Mouse (Mus musculus): Measurements from ENCODE around the gene Sult6b1. TPM values are rescaled to one million over a fixed set of nuclear protein-coding genes. Genes with fewer than 3 reads are reported as not detected.

Sult6b1 gene
- polyA plus RNA-seq, 1 experiment from 2014 or later, result 0.11 TPM

DNA sequence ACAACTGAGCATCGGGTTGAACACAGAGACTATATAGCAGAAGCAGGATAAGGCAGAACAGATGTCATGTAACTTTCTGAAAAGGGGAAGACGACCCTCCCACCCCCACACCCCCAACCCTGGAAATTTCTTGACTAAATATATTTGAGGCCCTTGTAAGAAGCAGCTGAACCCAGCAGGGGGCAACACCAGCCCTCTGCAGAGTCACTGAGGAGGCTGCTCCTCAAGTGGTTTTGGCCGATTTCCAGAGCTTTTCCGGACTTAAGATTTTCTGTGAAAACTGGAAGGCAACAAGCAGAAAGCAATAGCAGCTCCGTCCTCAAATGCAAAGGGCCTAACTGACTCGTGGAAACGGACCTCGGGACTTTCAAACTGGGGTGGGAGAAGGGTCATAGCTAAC is 11.4 kb downstream of the Sult6b1 start:
- Histone ChIP-seq H3K27ac (ENCODE audit: low read depth, low read length) (no peak overlapping the region), H3K4me2 (ENCODE audit: low read depth) (no peak overlapping the region), H3K36me3 (ENCODE audit: control insufficient read depth, insufficient read depth, low read length) (no peaks in the 10 kb centered on the region), H3K9me3 (ENCODE audit: control insufficient read depth, low read length) (no peaks in the 10 kb centered on the region), H3K27me3 (ENCODE audit: control insufficient read depth, insufficient read depth, low read length) (no peaks in the 10 kb centered on the region), H3K4me1 (ENCODE audit: control insufficient read depth, insufficient read depth, low read length) (no peaks in the 10 kb centered on the region), H3K4me3 (ENCODE audit: low read depth, low read length) (no peak overlapping the region), H3K9ac (ENCODE audit: low read length) (no peak overlapping the region)
- 47% methylated on average over 8 of the region's 8 CpGs for WGBS
- DNase-seq (ENCODE audit: low spot score) (peak; percentile 38), ATAC-seq (ENCODE audit: insufficient read depth, low FRiP score, low TSS enrichment) (no peak)

DNA sequence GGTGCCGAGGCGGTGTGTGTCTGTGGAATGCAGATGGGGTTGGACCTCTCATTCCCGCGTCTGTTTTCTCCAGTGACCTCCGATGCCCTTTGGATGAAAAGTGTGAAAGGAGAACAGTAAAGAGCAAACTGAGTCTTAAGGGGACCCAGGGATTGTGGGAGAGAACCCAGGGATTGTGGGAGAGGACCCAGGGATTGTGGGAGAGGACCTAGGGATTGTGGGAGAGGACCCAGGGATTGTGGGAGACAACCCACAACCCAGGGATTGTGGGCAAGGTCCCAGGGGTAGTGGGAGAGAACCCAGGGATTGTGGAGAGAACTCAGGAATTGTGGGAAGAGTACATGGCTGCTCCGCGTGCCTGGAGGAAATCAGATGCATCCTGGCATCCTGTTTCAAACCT is 11.8 kb downstream of the Sult6b1 start:
- no peak for ATAC-seq (ENCODE audit: insufficient read depth, low FRiP score, low TSS enrichment)
- H3K4me3 ChIP-seq (ENCODE audit: low read depth, low read length), result no peak overlapping the region
- 84% methylated on average over 7 of the region's 7 CpGs for WGBS

GRCm38 (mm10) chr17:78891020-78891419 is 15.8 kb downstream of the Sult6b1 start:
- Histone ChIP-seq H3K4me1 (ENCODE audit: control insufficient read depth, insufficient read depth, low read length) (no peaks in the 10 kb centered on the region), H3K27ac (ENCODE audit: low read depth, low read length) (no peak overlapping the region), H3K9ac (ENCODE audit: low read length) (no peak overlapping the region), H3K9me3 (ENCODE audit: control insufficient read depth, low read length) (no peaks in the 10 kb centered on the region), H3K36me3 (ENCODE audit: control insufficient read depth, insufficient read depth, low read length) (no peaks in the 10 kb centered on the region), H3K27me3 (ENCODE audit: control insufficient read depth, insufficient read depth, low read length) (no peaks in the 10 kb centered on the region), H3K4me2 (ENCODE audit: low read depth) (no peak overlapping the region), H3K4me3 (ENCODE audit: low read depth, low read length) (no peak overlapping the region)
- 83% methylated on average over 9 of the region's 9 CpGs for WGBS
- DNase-seq (ENCODE audit: low spot score) (no peak), ATAC-seq (ENCODE audit: insufficient read depth, low FRiP score, low TSS enrichment) (no peak)

More for the DNA sequence above, 11.8 kb downstream of the Sult6b1 start:
- no peak overlapping the region for H3K9ac ChIP-seq (ENCODE audit: low read length)
- no peak overlapping the region for H3K27ac ChIP-seq (ENCODE audit: low read depth, low read length)
- no peaks in the 10 kb centered on the region for H3K4me1 ChIP-seq (ENCODE audit: control insufficient read depth, insufficient read depth, low read length)
- H3K36me3 ChIP-seq (ENCODE audit: control insufficient read depth, insufficient read depth, low read length), result no peaks in the 10 kb centered on the region
- DNase-seq (ENCODE audit: low spot score), result no peak
- H3K27me3 ChIP-seq (ENCODE audit: control insufficient read depth, insufficient read depth, low read length), result no peaks in the 10 kb centered on the region
- no peak overlapping the region for H3K4me2 ChIP-seq (ENCODE audit: low read depth)
- no peaks in the 10 kb centered on the region for H3K9me3 ChIP-seq (ENCODE audit: control insufficient read depth, low read length)

DNA sequence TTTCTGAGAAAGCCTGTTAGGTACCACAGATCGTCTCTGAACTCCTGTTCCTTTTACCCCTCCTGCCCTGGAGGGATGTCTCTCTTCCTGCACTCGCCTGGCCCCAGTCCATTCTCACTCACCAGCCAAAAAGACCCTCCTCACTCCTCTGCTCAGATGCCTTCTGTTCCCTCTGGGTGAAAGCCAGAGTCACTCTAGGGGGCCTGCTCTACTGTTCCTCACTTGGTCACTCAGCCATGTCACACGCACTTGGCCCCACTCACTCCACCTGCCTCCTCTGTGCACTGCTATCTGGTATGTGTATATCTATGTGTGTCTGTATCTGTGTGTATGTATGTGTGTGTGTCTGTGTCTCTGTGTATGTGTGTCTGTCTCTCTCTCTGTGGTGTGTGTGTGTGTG is 17.6 kb downstream of the Sult6b1 start:
- ATAC-seq (ENCODE audit: insufficient read depth, low FRiP score, low TSS enrichment), result no peak
- H3K9me3 ChIP-seq (ENCODE audit: control insufficient read depth, low read length), result no peaks in the 10 kb centered on the region
- H3K4me1 ChIP-seq (ENCODE audit: control insufficient read depth, insufficient read depth, low read length), result no peaks in the 10 kb centered on the region
- H3K4me3 ChIP-seq (ENCODE audit: low read depth, low read length), result no peak overlapping the region
- 70% methylated on average over 3 of the region's 3 CpGs for WGBS
- H3K27me3 ChIP-seq (ENCODE audit: control insufficient read depth, insufficient read depth, low read length), result no peaks in the 10 kb centered on the region
- no peak for DNase-seq (ENCODE audit: low spot score)
- H3K36me3 ChIP-seq (ENCODE audit: control insufficient read depth, insufficient read depth, low read length), result no peaks in the 10 kb centered on the region
- H3K9ac ChIP-seq (ENCODE audit: low read length), result no peak overlapping the region
- H3K27ac ChIP-seq (ENCODE audit: low read depth, low read length), result no peak overlapping the region
- H3K4me2 ChIP-seq (ENCODE audit: low read depth), result no peak overlapping the region

DNA sequence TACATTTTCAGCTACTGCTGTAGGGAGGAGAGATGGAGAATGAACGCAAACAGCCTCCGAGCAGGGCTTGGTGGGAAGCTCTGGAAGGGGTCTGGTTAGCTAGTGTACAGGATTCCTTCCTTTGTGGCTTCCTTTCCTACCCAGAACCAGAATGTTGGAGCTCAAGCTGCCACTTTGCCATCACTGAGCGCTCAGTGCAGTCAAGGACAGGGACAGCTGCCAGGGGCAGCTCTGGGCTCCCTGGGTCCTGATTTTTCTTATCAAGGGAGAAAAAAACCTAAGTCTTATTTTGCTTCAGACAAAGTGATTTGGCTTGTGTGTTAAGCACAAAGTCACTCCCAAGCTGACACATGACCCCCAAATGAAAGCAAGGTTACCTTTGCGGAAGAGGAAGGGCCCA is 18.2 kb downstream of the Sult6b1 start:
- Histone ChIP-seq H3K27me3 (ENCODE audit: control insufficient read depth, insufficient read depth, low read length) (no peaks in the 10 kb centered on the region), H3K36me3 (ENCODE audit: control insufficient read depth, insufficient read depth, low read length) (no peaks in the 10 kb centered on the region), H3K4me3 (ENCODE audit: low read depth, low read length) (no peak overlapping the region), H3K9me3 (ENCODE audit: control insufficient read depth, low read length) (no peaks in the 10 kb centered on the region), H3K27ac (ENCODE audit: low read depth, low read length) (no peak overlapping the region), H3K4me2 (ENCODE audit: low read depth) (no peak overlapping the region), H3K9ac (ENCODE audit: low read length) (no peak overlapping the region), H3K4me1 (ENCODE audit: control insufficient read depth, insufficient read depth, low read length) (no peaks in the 10 kb centered on the region)
- ATAC-seq (ENCODE audit: insufficient read depth, low FRiP score, low TSS enrichment) (no peak), DNase-seq (ENCODE audit: low spot score) (no peak)
- 87% methylated on average over 4 of the region's 4 CpGs for WGBS

- Histone ChIP-seq H3K4me1 (ENCODE audit: control insufficient read depth, insufficient read depth, low read length) (peaks cover 4% of the 10 kb centered on the region; the same call in 1 of the 2 replicates), H3K36me3 (ENCODE audit: control insufficient read depth, insufficient read depth, low read length) (no peaks in the 10 kb centered on the region), H3K27me3 (ENCODE audit: control insufficient read depth, insufficient read depth, low read length) (no peaks in the 10 kb centered on the region), H3K4me2 (ENCODE audit: low read depth) (no peak overlapping the region), H3K27ac (ENCODE audit: low read depth, low read length) (no peak overlapping the region), H3K9me3 (ENCODE audit: control insufficient read depth, low read length) (no peaks in the 10 kb centered on the region), H3K4me3 (ENCODE audit: low read depth, low read length) (no peak overlapping the region), H3K9ac (ENCODE audit: low read length) (no peak overlapping the region)
- DNase-seq (ENCODE audit: low spot score), result no peak
- 81% methylated on average over 5 of the region's 5 CpGs for WGBS
- ATAC-seq (ENCODE audit: insufficient read depth, low FRiP score, low TSS enrichment), result no peak
Measured at GRCm38 (mm10) chr17:78885286-78886065, 21.3 kb downstream of the Sult6b1 start.

DNA sequence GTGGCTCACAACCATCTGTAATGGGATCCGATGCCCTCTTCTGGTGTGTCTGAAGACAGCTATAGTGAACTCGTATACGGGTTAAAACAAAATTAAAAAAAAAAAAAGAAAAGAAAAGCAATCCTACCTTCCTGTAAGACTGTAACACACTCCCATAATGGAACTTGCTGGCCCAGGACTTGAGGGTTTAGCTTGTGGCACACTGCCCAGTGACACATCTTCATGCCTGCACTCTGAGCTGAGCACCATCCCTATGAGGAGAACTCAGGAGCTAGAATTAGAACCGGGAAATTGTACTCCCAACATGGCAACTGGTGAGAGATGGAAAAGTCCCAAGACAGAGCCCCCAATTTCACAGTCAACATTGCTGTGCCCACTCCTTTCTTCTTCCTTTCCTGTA is 23.5 kb downstream of the Sult6b1 start:
- Histone ChIP-seq H3K36me3 (ENCODE audit: control insufficient read depth, insufficient read depth, low read length) (no peaks in the 10 kb centered on the region), H3K9me3 (ENCODE audit: control insufficient read depth, low read length) (no peaks in the 10 kb centered on the region), H3K4me3 (ENCODE audit: low read depth, low read length) (no peak overlapping the region), H3K4me2 (ENCODE audit: low read depth) (no peak overlapping the region), H3K27ac (ENCODE audit: low read depth, low read length) (no peak overlapping the region), H3K4me1 (ENCODE audit: control insufficient read depth, insufficient read depth, low read length) (peaks cover 4% of the 10 kb centered on the region; the same call in 1 of the 2 replicates), H3K9ac (ENCODE audit: low read length) (no peak overlapping the region), H3K27me3 (ENCODE audit: control insufficient read depth, insufficient read depth, low read length) (no peaks in the 10 kb centered on the region)
- DNase-seq (ENCODE audit: low spot score) (no peak), ATAC-seq (ENCODE audit: insufficient read depth, low FRiP score, low TSS enrichment) (no peak)
- WGBS, result 87% methylated on average over 4 of the region's 4 CpGs

- Histone ChIP-seq H3K4me1 (ENCODE audit: control insufficient read depth, insufficient read depth, low read length) (peaks cover 4% of the 10 kb centered on the region; the same call in 1 of the 2 replicates), H3K9ac (ENCODE audit: low read length) (peak within 1 kb of the TSS; percentile 61), H3K9me3 (ENCODE audit: control insufficient read depth, low read length) (no peaks in the 10 kb centered on the region), H3K27me3 (ENCODE audit: control insufficient read depth, insufficient read depth, low read length) (no peaks in the 10 kb centered on the region), H3K27ac (ENCODE audit: low read depth, low read length) (no peak within 1 kb of the TSS), H3K4me3 (ENCODE audit: low read depth, low read length) (peak within 1 kb of the TSS; percentile 51), H3K36me3 (ENCODE audit: control insufficient read depth, insufficient read depth, low read length) (no peaks in the 10 kb centered on the region; the same call in 1 of the 2 replicates), H3K4me2 (ENCODE audit: low read depth) (peak within 1 kb of the TSS; percentile 71)
- DNase-seq (ENCODE audit: low spot score) (peak; percentile 78), ATAC-seq (ENCODE audit: insufficient read depth, low FRiP score, low TSS enrichment) (peak; percentile 80)
- WGBS, result 3% methylated on average over 28 of the region's 28 CpGs
Measured at GRCm38 (mm10) chr17:78882401-78883112, 24.2 kb downstream of the Sult6b1 start, which contains the start of gene Eif2ak2. TSS of gene Eif2ak2 (minus strand) at chr17:78882573.

All from neural tube, embryonic 11.5 days (tissue).